Mouse (Mus musculus) megakaryocyte, embryonic 14.5 days (primary cell): ENCODE measurements around the gene Selenom. TPM values are rescaled to one million over a fixed set of nuclear protein-coding genes. Genes with fewer than 3 reads are reported as not detected.
A peak's percentile ranks its signal among the peaks of the same experiment; 100 is the strongest.

ENCODE experiments used
- H3K27me3 ChIP-seq: replicated peaks from 2 replicates; pipeline ENCODE3; 2012; ENCODE audit warnings: inconsistent platforms
- H3K36me3 ChIP-seq: replicated peaks from 2 replicates; pipeline ENCODE3; 2012; ENCODE audit warnings: low read length, inconsistent platforms, mixed read lengths
- H3K4me1 ChIP-seq: 2 replicates; pipeline ENCODE4 v1.6.1; 2012; ENCODE audit warnings: inconsistent platforms
- H3K4me3 ChIP-seq: replicated peaks from 2 replicates; pipeline ENCODE3; 2012; ENCODE audit warnings: moderate library complexity, mild to moderate bottlenecking, inconsistent platforms
- H3K9me3 ChIP-seq: 2 replicates; pipeline ENCODE4 v1.6.1; 2012; ENCODE audit warnings: inconsistent platforms
- FLI1 ChIP-seq: IDR thresholded peaks from 2 replicates; pipeline ENCODE4 v1.6.1; 2012; ENCODE audit warnings: low read length, inconsistent platforms, mixed read lengths
- GATA1 ChIP-seq: IDR thresholded peaks from 3 replicates; pipeline ENCODE4 v1.6.1; 2012; ENCODE audit warnings: mixed read lengths, low read length, inconsistent platforms, borderline replicate concordance
- polyA plus RNA-seq: library from polyadenylated mRNA; stranded (reverse); fragments of >175 nt; gene quantifications from 2 replicates; pipeline ENCODE4 v1.2.3, GENCODE M21; 2012; ENCODE audit warnings: low replicate concordance; ENCODE audit not compliant: insufficient read depth

The Selenom gene
- polyA plus RNA-seq, 1 experiment: 262 TPM

DNA sequence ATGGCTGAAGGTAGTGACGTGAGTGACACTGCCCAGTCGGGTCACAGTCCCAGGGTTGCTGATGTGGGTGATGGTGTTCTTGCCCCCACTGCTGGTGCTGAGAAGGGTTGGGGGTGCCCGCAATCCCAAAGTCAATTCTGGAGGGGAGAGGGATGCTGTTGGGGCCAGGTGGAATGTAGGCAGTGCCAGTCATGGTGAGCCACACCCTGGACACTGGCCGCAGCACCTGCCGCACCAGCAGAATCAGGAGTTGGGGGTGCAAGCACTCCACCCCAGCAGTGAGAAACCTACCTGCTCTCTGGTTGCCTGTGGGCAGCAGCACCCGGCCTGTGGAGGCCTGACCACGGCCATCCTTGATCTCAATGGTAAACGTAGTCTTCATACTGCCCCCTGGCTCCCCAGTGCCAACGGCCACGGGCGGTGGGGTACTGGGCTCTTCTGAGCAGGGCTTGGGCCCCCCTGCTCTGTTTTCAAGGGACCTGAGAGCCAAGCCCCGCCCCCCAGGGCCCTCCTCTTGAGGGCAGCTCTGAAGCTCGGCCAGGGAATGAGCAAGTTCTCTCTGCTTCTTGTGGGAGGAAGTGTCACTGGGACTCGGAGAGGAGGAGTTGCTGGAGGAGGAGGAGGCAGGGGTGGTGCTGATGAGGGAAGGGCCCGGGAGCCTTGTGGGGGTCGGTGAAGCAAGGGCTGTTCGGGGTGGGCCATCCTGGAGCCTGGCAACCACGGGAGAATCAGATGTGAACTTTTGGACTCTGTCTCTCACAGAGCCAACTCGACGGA, 15.2 kb downstream of the Selenom start:
- Histone ChIP-seq H3K4me1 (peaks cover 15% of the 10 kb centered on the region), H3K27me3 (peaks cover 2% of the 10 kb centered on the region), H3K36me3 (peaks cover 100% of the 10 kb centered on the region), H3K9me3 (no peaks in the 10 kb centered on the region), H3K4me3 (no peak overlapping the region)
- no peak for TF ChIP-seq FLI1
- no peak for TF ChIP-seq GATA1

DNA sequence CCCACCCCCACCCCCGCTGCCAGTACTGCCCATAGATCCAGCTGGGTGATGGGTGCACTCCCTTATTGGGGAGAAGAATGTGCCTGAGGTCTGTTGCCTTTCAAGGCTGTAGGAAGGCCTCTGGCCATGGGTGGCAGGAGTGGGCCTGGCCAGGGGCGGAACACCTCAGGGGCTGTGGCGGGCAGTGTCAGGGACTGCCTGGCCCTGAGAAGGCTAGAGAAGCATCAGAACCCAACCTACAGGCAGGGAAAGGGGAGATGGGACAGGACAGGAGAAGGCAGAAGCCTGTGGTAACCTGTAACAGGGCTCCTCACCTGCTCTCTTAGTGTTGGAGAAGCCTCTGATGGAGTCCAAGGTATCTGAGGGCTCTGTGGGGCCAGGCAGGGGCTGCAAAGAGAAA, 16.2 kb downstream of the Selenom start:
- Histone ChIP-seq H3K27me3 (peaks cover 2% of the 10 kb centered on the region), H3K36me3 (peaks cover 96% of the 10 kb centered on the region)

DNA sequence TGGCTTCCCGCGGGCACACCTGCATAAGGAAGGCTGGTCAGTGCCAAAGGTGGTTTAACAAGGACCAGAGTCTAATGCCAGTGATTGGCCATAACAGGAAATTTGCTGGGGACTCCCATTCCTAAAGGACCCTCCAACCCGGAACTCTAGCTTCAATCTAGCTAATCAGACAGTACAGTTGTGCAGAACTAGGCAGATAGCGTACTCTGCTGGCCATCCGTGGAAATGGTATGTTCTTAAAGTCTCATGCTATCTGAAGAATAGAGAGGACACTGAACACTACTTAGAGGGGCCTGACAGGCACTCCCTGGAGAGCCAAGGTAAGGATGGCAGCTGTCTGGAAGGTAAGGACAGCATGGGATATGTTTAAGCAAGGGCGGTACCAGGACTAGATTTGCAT, 17.1 kb downstream of the Selenom start:
- Histone ChIP-seq H3K9me3 (no peaks in the 10 kb centered on the region), H3K27me3 (peaks cover 2% of the 10 kb centered on the region), H3K36me3 (peaks cover 96% of the 10 kb centered on the region), H3K4me3 (no peak overlapping the region), H3K4me1 (peaks cover 35% of the 10 kb centered on the region)
- no peak for TF ChIP-seq FLI1
- TF ChIP-seq GATA1: no peak

More for the DNA sequence above, 16.2 kb downstream of the Selenom start:
- Histone ChIP-seq H3K4me1 (peaks cover 26% of the 10 kb centered on the region), H3K9me3 (no peaks in the 10 kb centered on the region), H3K4me3 (no peak overlapping the region)
- TF ChIP-seq FLI1 (no peak), GATA1 (no peak)

DNA sequence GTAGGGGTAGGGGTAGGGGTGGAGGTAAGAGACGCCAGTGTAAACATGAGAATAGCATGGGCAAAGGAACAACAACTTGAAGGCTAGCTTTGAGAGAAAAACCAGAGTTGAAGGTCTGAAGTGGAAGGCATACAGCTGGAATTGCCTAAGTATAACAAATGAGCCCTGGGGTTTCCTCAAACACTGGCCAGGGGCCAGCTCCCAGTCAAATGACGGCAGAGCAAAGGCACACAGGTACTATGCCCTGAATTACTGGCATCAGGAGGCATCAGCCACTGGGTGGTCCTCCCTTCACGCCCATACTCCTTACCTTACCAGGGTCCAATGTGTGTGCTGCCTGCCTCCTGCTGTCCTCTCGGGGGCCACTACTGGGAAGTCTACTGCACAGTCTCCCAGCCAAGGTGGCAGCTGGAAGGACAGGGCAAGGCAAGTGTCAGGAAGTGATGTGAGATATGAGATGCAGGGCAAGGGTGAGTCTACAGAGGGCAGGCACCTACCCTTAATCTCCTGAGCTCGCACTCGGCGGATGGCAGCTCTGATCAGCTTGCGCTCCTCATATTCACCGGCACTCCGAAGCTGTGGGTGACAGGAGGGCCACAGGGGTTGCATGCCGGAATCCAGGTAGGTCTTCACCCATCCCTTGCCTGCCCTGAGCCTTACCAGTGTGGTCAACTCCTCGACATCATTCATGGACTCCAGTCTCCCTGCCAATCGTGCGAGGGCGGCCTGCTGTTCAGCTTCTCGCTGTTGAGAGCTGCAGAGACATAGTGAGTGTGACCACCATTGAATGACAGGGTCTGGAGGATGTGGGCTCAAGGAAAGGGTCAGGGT, 17.8 kb downstream of the Selenom start:
- Histone ChIP-seq H3K4me3 (peak overlapping the region; percentile 1), H3K9me3 (no peaks in the 10 kb centered on the region), H3K36me3 (peaks cover 96% of the 10 kb centered on the region), H3K4me1 (peaks cover 41% of the 10 kb centered on the region), H3K27me3 (peaks cover 2% of the 10 kb centered on the region)
- TF ChIP-seq GATA1 (no peak), FLI1 (no peak)

DNA sequence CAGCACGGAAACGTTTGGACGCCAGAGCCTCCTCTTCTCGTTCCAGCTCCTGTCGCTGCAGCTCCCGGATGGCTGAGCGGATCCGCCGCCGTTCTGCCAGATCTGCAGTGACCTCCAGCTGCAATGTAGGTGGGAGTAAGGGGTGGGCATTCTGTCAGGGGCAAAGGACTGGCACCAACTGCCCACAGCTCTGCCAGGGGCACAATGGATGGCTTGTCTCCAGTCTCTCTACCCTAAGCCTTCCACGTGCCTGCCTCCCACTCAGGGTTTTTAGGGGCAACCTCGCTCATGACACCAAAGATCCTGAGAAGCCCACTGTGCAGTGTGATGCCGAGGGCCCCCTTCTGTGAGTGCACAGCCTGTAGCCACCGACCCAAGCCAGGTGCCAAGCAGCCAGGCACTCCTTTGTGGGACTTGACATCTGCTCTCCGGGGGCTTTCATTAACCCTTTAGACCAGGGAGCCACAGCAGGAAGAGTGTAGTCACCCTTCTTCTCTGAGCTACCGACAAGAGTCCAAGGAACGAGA, 19.0 kb downstream of the Selenom start:
- H3K4me1 ChIP-seq: peaks cover 53% of the 10 kb centered on the region
- H3K36me3 ChIP-seq: peaks cover 94% of the 10 kb centered on the region
- no peaks in the 10 kb centered on the region for H3K9me3 ChIP-seq
- H3K27me3 ChIP-seq: peaks cover 2% of the 10 kb centered on the region
- TF ChIP-seq GATA1: no peak
- no peak for TF ChIP-seq FLI1
- H3K4me3 ChIP-seq: no peak overlapping the region

DNA sequence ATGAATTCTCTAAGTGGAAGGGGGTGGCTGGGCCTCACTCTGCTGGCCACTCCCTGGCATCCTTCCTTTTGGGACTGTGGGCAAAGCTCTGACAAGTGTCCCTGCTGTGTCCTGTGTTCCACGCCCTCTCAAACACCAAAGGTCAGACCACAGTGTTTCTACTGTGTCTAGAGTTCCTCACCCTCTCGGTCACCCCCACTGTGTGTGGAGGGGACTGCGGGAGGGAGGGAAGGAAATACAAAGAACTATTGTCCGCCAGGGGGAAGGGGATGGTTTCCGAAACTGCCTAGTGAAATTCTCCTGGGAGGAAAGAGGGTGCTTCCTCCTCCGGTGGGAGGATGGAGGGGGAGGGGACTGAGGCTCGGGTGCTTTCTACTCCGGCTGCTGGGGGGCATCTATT, 20.5 kb downstream of the Selenom start:
- TF ChIP-seq GATA1 (no peak), FLI1 (no peak)
- Histone ChIP-seq H3K4me3 (peak overlapping the region; percentile 95), H3K4me1 (peaks cover 64% of the 10 kb centered on the region), H3K9me3 (no peaks in the 10 kb centered on the region), H3K27me3 (no peaks in the 10 kb centered on the region), H3K36me3 (peaks cover 79% of the 10 kb centered on the region)

DNA sequence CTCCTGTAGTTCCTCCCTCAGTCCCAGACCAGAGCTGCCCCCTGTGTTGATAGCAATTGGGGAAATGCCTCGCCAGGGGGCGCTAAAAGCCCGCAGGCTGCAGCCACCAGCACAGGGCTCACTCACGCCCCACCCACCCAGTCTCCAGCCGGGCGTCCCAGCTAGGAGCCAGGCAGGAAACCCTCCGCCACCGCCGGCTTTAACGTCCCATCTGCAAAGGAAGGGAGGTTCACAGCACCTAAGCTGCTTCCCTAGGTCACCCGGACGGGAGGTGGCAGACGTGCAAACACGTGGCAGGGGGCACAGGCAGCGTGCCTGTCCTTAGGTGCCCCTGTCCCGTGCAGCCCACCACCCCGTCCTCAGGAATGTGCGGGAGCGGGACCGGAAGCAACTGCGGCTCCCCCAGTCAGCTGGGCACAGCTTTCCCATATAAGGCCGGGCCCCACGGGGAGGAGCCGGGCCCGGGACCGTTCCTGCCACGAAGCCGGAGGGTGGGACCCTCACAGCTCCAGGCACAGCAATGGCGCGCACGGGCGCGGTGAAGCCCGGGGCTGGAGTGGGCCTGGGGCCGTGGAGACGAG, 21.0 kb downstream of the Selenom start:
- H3K4me1 ChIP-seq: peaks cover 67% of the 10 kb centered on the region
- peak overlapping the region; percentile 95 for H3K4me3 ChIP-seq
- H3K36me3 ChIP-seq: peaks cover 73% of the 10 kb centered on the region
- no peaks in the 10 kb centered on the region for H3K9me3 ChIP-seq
- H3K27me3 ChIP-seq: no peaks in the 10 kb centered on the region
- TF ChIP-seq FLI1 (no peak), GATA1 (no peak)

DNA sequence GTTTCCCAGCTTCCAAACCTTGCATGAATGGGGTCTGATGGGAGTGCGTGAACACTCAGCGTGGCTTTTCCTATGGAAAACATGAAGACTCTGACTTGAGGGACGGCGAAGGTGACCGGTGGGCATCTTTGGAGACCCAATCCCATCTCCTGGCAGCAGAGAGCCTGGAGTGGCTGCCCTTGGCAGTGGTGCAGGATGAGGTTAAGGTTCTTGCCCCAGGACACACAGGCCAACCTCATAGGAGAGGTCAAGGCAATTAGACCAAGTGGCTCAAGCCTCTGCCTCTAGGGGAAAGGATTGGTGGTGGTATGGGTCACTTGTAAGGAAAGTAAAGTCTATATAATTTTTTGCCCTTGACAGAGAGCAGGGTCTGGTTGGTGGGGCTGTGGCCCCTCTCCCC, 21.6 kb downstream of the Selenom start:
- Histone ChIP-seq H3K4me3 (peak overlapping the region; percentile 95), H3K9me3 (no peaks in the 10 kb centered on the region), H3K4me1 (peaks cover 67% of the 10 kb centered on the region), H3K36me3 (peaks cover 68% of the 10 kb centered on the region), H3K27me3 (no peaks in the 10 kb centered on the region)
- no peak for TF ChIP-seq FLI1

DNA sequence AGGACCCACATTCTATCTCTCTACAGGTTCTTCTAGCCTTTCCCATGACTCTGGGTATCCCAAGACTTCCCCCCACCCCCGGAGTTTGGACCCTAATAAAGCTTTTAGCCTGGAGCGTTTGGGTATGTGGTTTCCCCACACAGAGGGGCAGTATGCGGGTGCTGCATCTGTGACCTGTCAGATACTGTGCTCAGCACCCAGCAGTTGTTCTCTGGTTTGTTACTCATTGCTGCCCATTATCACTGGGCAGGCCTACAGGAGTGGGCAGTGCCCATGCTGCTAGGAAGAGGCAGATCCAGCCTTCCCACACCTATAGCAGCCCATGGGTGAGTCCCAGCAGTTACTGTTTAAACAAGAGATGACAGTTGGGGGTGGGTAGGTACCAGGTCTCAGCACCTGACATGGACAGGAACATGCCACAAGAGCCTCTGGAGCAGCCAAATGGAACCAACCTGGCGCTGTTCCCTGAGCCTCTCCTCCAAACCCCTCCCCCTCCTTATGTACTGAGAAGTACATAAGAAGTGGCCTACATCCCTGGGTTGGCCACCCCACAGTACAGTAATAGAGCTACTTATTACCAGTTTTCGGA, 22.4 kb downstream of the Selenom start:
- no peaks in the 10 kb centered on the region for H3K9me3 ChIP-seq
- no peaks in the 10 kb centered on the region for H3K27me3 ChIP-seq
- TF ChIP-seq GATA1 (no peak), FLI1 (no peak)
- peaks cover 60% of the 10 kb centered on the region for H3K36me3 ChIP-seq
- peak overlapping the region; percentile 91 for H3K4me3 ChIP-seq
- H3K4me1 ChIP-seq: peaks cover 71% of the 10 kb centered on the region
